Mouse (Mus musculus) right cerebral cortex, postnatal 25 days (tissue): ENCODE measurements around the gene Lmntd1.

Source experiments
- DNase-seq: peaks from one replicate; pipeline ENCODE4 v3.0.0; 2022

The Lmntd1 gene

GRCm38 (mm10) chr6:145372066-145372465, 242.1 kb downstream of the Lmntd1 start:
- DNase-seq = no peak

GRCm38 (mm10) chr6:145371586-145371985, 242.5 kb downstream of the Lmntd1 start:
- DNase-seq = no peak

DNA sequence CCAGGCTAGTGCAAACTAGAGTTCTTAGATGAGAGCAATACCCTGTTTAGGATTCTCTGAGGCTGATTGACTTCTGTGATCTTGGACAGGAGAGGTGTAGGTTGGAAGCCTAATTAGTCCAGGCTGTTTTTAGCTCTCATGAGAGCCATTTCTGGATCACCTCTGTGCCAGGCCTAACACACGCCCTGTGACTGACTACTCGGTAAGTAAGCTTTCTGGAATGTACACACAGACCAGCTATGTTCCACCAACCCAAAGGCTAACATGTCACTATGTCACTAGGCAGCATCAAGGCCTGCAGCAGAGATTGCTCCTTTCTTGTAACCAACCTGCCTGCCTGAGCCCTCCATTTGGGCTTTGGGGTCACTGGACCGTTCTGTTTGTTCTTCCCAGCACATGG, 243.8 kb downstream of the Lmntd1 start:
- DNase-seq = no peak

- no peak for DNase-seq
Measured at GRCm38 (mm10) chr6:145369290-145369689, 244.8 kb downstream of the Lmntd1 start.

GRCm38 (mm10) chr6:145366488-145366887, 247.6 kb downstream of the Lmntd1 start:
- DNase-seq = no peak

DNA sequence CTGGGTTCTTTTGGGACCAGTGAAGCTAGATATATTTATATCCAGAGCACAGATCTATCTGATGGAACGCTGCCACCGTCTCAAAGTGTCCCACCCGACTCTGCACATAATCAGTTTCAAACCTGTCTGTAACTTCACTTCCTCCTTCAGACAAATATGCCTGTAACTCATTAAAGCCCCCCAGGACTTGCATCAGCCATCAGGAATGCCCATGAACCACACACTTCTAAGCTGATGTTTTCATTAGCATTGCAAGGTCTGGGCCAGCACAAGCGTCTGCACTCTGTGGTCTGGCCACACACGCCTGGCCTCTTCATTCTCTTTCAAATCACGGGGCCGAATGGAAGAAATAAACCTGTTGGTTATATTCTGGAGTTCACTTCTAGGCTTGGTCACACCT, 250.4 kb downstream of the Lmntd1 start:
- DNase-seq = no peak

GRCm38 (mm10) chr6:145361109-145361694, 252.9 kb downstream of the Lmntd1 start:
- DNase-seq = no peak

GRCm38 (mm10) chr6:145359470-145360430, 254.4 kb downstream of the Lmntd1 start:
- peak; percentile 45 for DNase-seq

GRCm38 (mm10) chr6:145358001-145358400, 256.1 kb downstream of the Lmntd1 start:
- DNase-seq = no peak

DNA sequence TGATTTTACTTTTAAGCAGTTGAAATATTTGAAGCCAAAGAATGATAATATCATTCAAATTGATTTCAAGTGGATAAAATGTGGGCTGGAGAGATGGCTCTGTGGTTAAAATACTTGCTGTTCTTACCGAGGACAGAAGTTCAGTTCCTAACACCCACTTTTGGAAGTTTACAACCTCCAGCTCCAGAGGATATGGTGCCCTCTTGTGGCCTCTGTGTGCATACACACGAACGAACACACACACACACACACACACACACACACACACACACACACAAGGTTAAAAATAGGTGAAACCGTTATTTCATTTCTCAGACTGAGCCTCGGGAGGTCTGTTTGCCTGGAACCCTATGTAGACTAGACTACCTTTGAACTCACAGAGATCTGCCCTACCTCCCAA, 260.3 kb downstream of the Lmntd1 start:
- DNase-seq = no peak

DNA sequence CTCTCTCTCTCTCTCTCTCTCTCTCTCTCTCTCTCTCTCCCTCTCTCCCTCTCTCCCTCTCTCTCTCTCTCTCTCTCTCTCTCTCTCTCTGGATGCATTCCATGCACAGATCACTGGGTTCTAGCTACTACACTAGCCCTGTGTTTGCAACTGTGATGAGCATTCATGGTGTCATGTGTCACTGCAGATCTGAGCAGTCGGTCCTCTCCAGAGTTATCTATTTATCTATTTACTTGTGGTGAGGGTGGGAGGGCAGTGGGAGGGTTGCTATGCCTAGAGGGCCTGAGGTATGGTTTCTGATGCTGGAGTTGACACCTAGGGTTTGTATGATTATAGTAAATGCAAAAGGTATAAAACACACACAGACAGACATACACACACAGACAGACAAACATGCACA, 261.4 kb downstream of the Lmntd1 start:
- DNase-seq = no peak

- no peak for DNase-seq
Measured at GRCm38 (mm10) chr6:145348196-145348915, 265.8 kb downstream of the Lmntd1 start.

DNA sequence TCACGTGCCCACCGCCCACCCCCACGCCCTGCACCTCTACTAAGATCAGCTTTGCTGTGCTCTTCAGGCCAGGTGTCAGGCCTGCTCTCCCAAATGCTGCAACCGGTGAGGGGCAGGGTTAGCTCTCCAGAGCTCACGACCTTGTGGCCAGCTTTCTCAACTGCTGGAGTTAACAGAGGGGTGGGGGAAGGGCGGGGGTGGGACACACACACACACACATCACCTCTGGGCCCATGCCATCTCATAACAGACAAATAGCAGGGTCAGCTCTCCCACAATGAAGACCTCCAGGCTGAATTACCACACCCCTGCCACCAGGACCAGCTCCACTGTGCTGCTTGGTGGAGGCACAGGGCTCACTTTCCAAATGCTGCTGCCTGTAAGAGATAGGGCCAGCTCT, 266.5 kb downstream of the Lmntd1 start:
- DNase-seq = no peak

GRCm38 (mm10) chr6:145346789-145347557, 267.1 kb downstream of the Lmntd1 start:
- no peak for DNase-seq

DNA sequence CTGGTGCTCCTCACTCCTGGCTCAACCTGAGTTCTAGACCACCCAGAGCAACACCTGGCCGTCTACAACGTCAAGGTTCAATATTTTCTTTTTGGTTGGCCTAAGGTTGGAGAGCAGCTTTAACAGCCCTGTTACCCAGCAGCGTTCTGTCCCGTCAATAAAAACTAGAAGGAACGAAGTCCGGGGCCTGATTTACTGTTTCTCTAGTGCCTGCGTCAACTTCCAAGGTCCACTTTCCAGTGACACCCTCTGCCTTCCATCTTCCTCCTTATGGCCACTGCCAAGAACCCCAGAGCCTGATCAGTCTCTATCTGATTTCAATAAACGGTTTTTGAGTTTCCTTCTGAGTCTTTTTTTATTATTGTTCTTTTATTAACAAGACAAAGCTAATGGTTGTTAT, 267.8 kb downstream of the Lmntd1 start:
- no peak for DNase-seq

DNA sequence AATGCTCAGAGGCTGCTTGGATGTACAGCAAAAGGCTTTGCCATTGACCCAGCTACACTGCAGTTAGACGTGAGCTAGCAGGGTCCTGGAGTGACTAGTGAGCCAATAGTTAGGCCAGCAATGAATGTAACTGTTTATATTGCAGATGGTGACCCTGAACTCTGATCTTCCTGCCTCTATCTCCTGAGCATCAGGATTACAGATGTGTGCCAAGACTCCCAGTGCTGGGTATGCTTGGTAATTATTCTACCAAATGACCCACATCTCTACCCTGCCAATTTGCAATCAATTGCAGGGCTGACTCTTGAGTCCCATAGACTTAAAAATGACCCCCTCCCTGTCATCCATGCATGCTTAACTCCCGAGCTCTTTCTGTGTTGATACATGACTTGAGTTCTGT, 269.4 kb downstream of the Lmntd1 start:
- DNase-seq = no peak

GRCm38 (mm10) chr6:145343457-145343856, 270.7 kb downstream of the Lmntd1 start:
- DNase-seq = no peak

DNA sequence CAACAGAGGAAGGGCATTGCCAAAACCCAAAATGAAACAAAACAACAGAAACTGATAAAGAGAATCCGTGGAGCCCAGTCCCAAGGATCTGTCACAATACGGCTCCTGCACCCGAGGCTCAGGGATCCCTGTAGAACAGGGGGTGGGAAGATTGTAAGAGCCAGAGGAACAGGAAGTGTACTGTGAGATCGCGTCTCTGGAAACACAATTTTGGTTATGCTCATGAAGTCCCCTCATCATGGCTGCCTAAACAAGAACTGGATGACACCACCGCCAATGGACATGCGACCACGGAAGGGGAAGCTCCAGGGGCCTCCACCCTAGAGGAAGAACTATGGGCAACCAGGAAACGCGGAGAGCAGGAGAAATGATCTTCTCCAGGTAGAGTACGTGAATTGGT, 271.3 kb downstream of the Lmntd1 start:
- DNase-seq = no peak

DNA sequence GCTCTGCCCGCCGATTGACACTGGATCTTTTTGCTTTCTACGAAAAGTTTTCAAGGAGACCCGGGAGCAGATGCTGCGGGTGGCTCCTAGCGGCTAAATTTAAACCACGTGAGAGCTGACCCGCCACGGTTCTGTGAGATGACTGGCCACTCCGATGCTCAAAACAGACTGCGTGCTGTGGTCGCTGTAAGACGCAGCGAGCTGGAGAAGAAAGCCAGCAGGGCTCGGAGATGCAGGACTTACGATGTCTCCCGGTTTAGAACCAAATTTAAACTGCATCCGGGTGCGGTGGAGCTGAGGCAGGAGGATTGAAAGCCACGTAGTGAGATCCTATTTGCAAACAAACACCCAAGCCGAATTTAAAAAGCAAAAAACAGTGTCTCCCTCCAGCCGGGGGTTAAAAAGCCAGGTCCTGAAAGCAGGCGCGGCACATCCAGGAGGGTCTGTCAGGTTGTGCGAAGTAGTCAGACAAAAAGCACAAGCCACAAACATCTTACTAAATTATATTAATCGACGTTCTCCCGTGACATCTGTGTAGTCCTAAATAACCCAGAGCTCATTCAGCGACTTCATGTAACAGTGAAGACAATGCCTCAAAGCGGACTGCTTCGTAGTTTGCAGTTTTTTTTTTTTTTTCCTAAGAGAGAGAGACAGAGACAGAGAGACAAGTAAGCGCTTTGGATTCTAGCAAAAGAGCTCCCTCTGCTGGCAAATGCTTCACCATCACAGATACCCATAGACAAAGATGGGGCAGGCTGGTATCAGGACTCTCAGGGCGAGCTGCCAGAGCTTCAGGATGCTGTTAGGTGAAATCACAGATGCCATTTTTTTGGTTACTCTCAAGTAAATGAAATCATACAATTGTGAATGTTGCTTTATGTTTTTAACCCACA, 272.6 kb downstream of the Lmntd1 start:
- peak; percentile 77 for DNase-seq

DNA sequence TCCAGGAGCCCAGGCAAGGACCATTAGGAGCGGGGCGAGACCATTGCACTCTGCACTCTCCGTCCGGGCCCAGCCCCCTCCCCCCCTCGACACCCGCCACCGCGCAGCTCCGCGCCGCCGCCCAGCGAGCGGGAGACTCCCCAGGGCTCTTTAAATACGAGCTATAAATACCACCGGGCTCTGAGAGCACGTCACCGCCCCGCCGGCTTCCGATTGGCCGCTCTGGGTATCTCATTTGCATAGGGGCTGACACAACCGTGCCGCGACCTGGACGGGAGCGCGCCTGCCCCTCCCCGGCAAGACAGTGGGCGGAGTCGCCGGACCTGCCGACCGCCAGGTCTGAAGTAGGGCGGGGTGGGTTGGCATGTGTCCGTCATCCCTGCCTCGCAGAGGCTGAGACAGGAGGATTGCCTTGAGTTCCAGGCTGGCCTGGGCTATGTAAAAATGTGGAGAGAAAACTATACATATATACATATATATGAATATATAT, 273.4 kb downstream of the Lmntd1 start:
- DNase-seq = peak; percentile 92

- DNase-seq = peak; percentile 50
Measured at GRCm38 (mm10) chr6:145339956-145340656, 274.0 kb downstream of the Lmntd1 start.
